Mouse (Mus musculus) left cerebral cortex, postnatal 25 days (tissue): ENCODE measurements at regions not wholly inside any gene's neighbourhood (a gene's known extent, or its start where the extent isn't known, plus 50 kb on each side); places are given as distances from the start of the nearest gene placed in this dataset.

Experiments
- DNase-seq, 2 experiments: peaks; one replicate each; pipeline ENCODE4 v3.0.0; 2022; ENCODE audit warnings: low spot score in 2 of 2, mixed read lengths in 1 of 2
- intact Hi-C: fragments of 180-260 bp; cut with DNase I; formaldehyde crosslinking; loops from one replicate; pipeline ENCODE4 v1.15.1; 2025

- intact Hi-C loops: no loop called here
- peak in 1 of 2 experiments; percentile 2 for DNase-seq
Measured at GRCm38 (mm10) chr9:81418361-81418760, 215.3 kb downstream of the Htr1b start.

DNA sequence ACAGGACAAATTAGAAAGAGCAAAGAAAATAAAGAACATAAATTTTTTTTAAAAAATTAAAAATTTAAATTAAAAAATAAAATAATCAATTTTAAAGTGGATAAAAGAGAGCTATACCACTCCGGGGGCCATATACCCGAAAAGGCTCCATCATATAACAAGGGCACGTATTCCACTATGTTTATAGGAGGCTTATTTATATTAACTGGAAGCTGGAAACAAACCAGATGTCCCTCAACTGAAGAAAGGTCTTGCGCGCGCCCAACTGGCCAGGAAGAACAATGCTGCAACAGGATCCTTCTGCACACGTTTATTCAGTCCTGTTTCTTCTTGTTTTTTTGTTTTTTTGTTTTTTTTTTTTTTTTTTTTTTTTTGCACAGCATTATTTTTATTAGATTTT, 233.6 kb downstream of the Htr1b start:
- intact Hi-C loops: no loop called here
- DNase-seq: no peak
